ENCODE assay signal across 18 mouse cellular contexts in genomic region chr5:111162857-111163256, GRCm38 (mm10).
A peak's percentile ranks its signal among the peaks of the same experiment; 100 is the strongest.
DNase-seq lines count a peak whose midpoint lies in the region; ATAC-seq and TF ChIP-seq lines count a peak whose summit lies in the region.
"Had no signal": no experiment of that assay in that cellular context is flagged by ENCODE, and none has a peak within 500 bp of the region (broad histone marks: within the 10 kb centered on the region; RNA-seq: fewer than 3 reads in every experiment).

No protein-coding gene starts in this region.

- 71% methylated on average over 6 of the region's 6 CpGs for WGBS in forebrain, embryonic 11.5 days
- WGBS in forebrain, embryonic 16.5 days, result 66% methylated on average over 6 of the region's 6 CpGs
- 50% methylated on average over 6 of the region's 6 CpGs for WGBS in stomach, embryonic 14.5 days
- WGBS in stomach, postnatal 0 days, result 56% methylated on average over 6 of the region's 6 CpGs
- 54% methylated on average over 6 of the region's 6 CpGs for WGBS in midbrain, embryonic 13.5 days

- H3K36me3 ChIP-seq in forebrain, embryonic 11.5 days (ENCODE audit: control insufficient read depth, insufficient read depth, low read length), result no peaks in the 10 kb centered on the region
- no peaks in the 10 kb centered on the region for H3K36me3 ChIP-seq in forebrain, embryonic 16.5 days (ENCODE audit: control insufficient read depth, insufficient read depth)
- no peaks in the 10 kb centered on the region for H3K36me3 ChIP-seq in stomach, embryonic 14.5 days (ENCODE audit: control insufficient read depth, insufficient read depth, low read length)
- no peaks in the 10 kb centered on the region for H3K36me3 ChIP-seq in stomach, postnatal 0 days (ENCODE audit: control insufficient read depth, insufficient read depth, low read length)
- no peaks in the 10 kb centered on the region for H3K36me3 ChIP-seq in midbrain, embryonic 13.5 days
- H3K36me3 ChIP-seq: embryonic facial prominence, embryonic 15.5 days; G1E; intestine, embryonic 15.5 days had no signal

- H3K27ac ChIP-seq in forebrain, embryonic 11.5 days (ENCODE audit: low read depth, low read length), result 0 out of 2 replicates have a peak overlapping the region, but pooled peaks have one; percentile 53
- H3K27ac ChIP-seq in forebrain, embryonic 16.5 days (ENCODE audit: low read length), result no peak overlapping the region
- H3K27ac ChIP-seq in stomach, embryonic 14.5 days (ENCODE audit: low read length), result peak overlapping the region; percentile 10; the same call in 1 of the 2 replicates
- H3K27ac ChIP-seq in stomach, postnatal 0 days (replicated peaks), result no peak overlapping the region
- H3K27ac ChIP-seq in midbrain, embryonic 13.5 days, result peak overlapping the region; percentile 81
- H3K27ac ChIP-seq: embryonic facial prominence, embryonic 15.5 days; intestine, embryonic 15.5 days had no signal

- no peaks in the 10 kb centered on the region for H3K9me3 ChIP-seq in forebrain, embryonic 11.5 days (ENCODE audit: control insufficient read depth, low read length)
- H3K9me3 ChIP-seq in forebrain, embryonic 16.5 days (ENCODE audit: control insufficient read depth, low read length), result no peaks in the 10 kb centered on the region
- H3K9me3 ChIP-seq in stomach, embryonic 14.5 days (ENCODE audit: control insufficient read depth, low read depth, low read length), result no peaks in the 10 kb centered on the region
- no peaks in the 10 kb centered on the region for H3K9me3 ChIP-seq in stomach, postnatal 0 days (ENCODE audit: control insufficient read depth, low read length)
- H3K9me3 ChIP-seq in midbrain, embryonic 13.5 days, result no peaks in the 10 kb centered on the region
- H3K9me3 ChIP-seq: embryonic facial prominence, embryonic 15.5 days; G1E; intestine, embryonic 15.5 days; megakaryocyte, embryonic 14.5 days had no signal

- intact Hi-C loops in left cerebral cortex, postnatal 4 days (cut with DNase I), result no loop called here

- no peak for DNase-seq in forebrain, embryonic 11.5 days (ENCODE audit: low spot score)
- DNase-seq in stomach, postnatal 0 days (ENCODE audit: low spot score), result no peak
- DNase-seq in layer of hippocampus, postnatal 25 days (ENCODE audit: extremely low spot score in 1 of 2, low spot score in 1 of 2), result no peak
- DNase-seq in urinary bladder, adult 18-20 months (ENCODE audit: low spot score in 2 of 2), result no peak
- no peak for DNase-seq in left cerebral cortex, postnatal 4 days
- DNase-seq: cerebellum, postnatal 10 days; gastrocnemius, postnatal 10 days; kidney, postnatal 10 days; lung, postnatal 14 days; thymus, postnatal 36 days had no signal

- TF ChIP-seq CTCF in stomach, postnatal 0 days (IDR thresholded peaks at IDR 0.05; ENCODE audit: low read depth), result no peak

- no peaks in the 10 kb centered on the region for H3K27me3 ChIP-seq in forebrain, embryonic 11.5 days (ENCODE audit: control insufficient read depth, insufficient read depth, low read length)
- no peaks in the 10 kb centered on the region for H3K27me3 ChIP-seq in forebrain, embryonic 16.5 days (replicated peaks; ENCODE audit: control insufficient read depth, insufficient read depth, low read length)
- H3K27me3 ChIP-seq in stomach, embryonic 14.5 days (ENCODE audit: control insufficient read depth, insufficient read depth, low read length), result no peaks in the 10 kb centered on the region
- no peaks in the 10 kb centered on the region for H3K27me3 ChIP-seq in stomach, postnatal 0 days (ENCODE audit: control insufficient read depth, insufficient read depth, low read length)
- no peaks in the 10 kb centered on the region for H3K27me3 ChIP-seq in midbrain, embryonic 13.5 days
- H3K27me3 ChIP-seq: embryonic facial prominence, embryonic 15.5 days; intestine, embryonic 15.5 days had no signal

- H3K9ac ChIP-seq in forebrain, embryonic 11.5 days (ENCODE audit: low read length), result peak overlapping the region; percentile 5; the same call in 1 of the 2 replicates
- H3K9ac ChIP-seq in forebrain, embryonic 16.5 days (replicated peaks; ENCODE audit: low read depth, low read length), result no peak overlapping the region
- H3K9ac ChIP-seq in stomach, embryonic 14.5 days (replicated peaks; ENCODE audit: low read depth, low read length), result no peak overlapping the region
- no peak overlapping the region for H3K9ac ChIP-seq in stomach, postnatal 0 days (ENCODE audit: low read length)
- 0 out of 2 replicates have a peak overlapping the region, but pooled peaks have one; percentile 32 for H3K9ac ChIP-seq in midbrain, embryonic 13.5 days (replicated peaks)
- H3K9ac ChIP-seq: embryonic facial prominence, embryonic 15.5 days; intestine, embryonic 15.5 days had no signal

- no peak overlapping the region for H3K4me2 ChIP-seq in forebrain, embryonic 11.5 days (ENCODE audit: low read depth, low read length, severe bottlenecking)
- H3K4me2 ChIP-seq in forebrain, embryonic 16.5 days (ENCODE audit: low read length), result no peak overlapping the region
- no peak overlapping the region for H3K4me2 ChIP-seq in stomach, embryonic 14.5 days (replicated peaks; ENCODE audit: low read depth, low read length)
- H3K4me2 ChIP-seq in stomach, postnatal 0 days (replicated peaks; ENCODE audit: low read depth), result no peak overlapping the region
- 0 out of 2 replicates have a peak overlapping the region, but pooled peaks have one; percentile 33 for H3K4me2 ChIP-seq in midbrain, embryonic 13.5 days (replicated peaks)
- H3K4me2 ChIP-seq: embryonic facial prominence, embryonic 15.5 days; intestine, embryonic 15.5 days had no signal

- ATAC-seq in forebrain, embryonic 11.5 days (replicated peaks; ENCODE audit: low FRiP score), result no peak
- no peak for ATAC-seq in forebrain, embryonic 16.5 days
- ATAC-seq in stomach, embryonic 14.5 days (ENCODE audit: insufficient number of reproducible peaks, insufficient read depth, low FRiP score, low read depth), result no peak
- ATAC-seq in stomach, postnatal 0 days (ENCODE audit: low FRiP score, low TSS enrichment), result no peak
- ATAC-seq in midbrain, embryonic 13.5 days, result no peak
- ATAC-seq: CD4-positive, CD25-positive, alpha-beta regulatory T cell, adult 4 months; intestine, embryonic 15.5 days had no signal

- no peak for TF ChIP-seq EP300 in stomach, postnatal 0 days (optimal IDR thresholded peaks at IDR 0.05)

- no peak overlapping the region for H3K4me3 ChIP-seq in forebrain, embryonic 11.5 days (ENCODE audit: low read depth, low read length)
- no peak overlapping the region for H3K4me3 ChIP-seq in forebrain, embryonic 16.5 days (replicated peaks; ENCODE audit: low read length)
- no peak overlapping the region for H3K4me3 ChIP-seq in stomach, embryonic 14.5 days (ENCODE audit: low read depth, low read length)
- H3K4me3 ChIP-seq in stomach, postnatal 0 days (ENCODE audit: low read depth, low read length), result no peak overlapping the region
- no peak overlapping the region for H3K4me3 ChIP-seq in midbrain, embryonic 13.5 days (replicated peaks)
- H3K4me3 ChIP-seq: embryonic facial prominence, embryonic 15.5 days; intestine, embryonic 15.5 days; megakaryocyte, embryonic 14.5 days had no signal

- peaks cover 26% of the 10 kb centered on the region for H3K4me1 ChIP-seq in forebrain, embryonic 11.5 days (replicated peaks; ENCODE audit: control insufficient read depth, insufficient read depth, low read length)
- peaks cover 64% of the 10 kb centered on the region for H3K4me1 ChIP-seq in forebrain, embryonic 16.5 days (replicated peaks; ENCODE audit: control insufficient read depth, insufficient read depth, low read length)
- peaks cover 36% of the 10 kb centered on the region for H3K4me1 ChIP-seq in stomach, embryonic 14.5 days (ENCODE audit: control insufficient read depth, insufficient read depth, low read length)
- H3K4me1 ChIP-seq in stomach, postnatal 0 days (replicated peaks; ENCODE audit: control insufficient read depth, insufficient read depth), result no peaks in the 10 kb centered on the region
- peaks cover 76% of the 10 kb centered on the region for H3K4me1 ChIP-seq in midbrain, embryonic 13.5 days (replicated peaks)

Comparison
In these comparisons a context has a peak if more than half of its experiments do, and no peak if none do; other contexts are left out.
1. H3K27ac ChIP-seq: peak in forebrain, embryonic 11.5 days (single experiment), stomach, embryonic 14.5 days (single experiment) and midbrain, embryonic 13.5 days (single experiment); none in forebrain, embryonic 16.5 days (single experiment) and stomach, postnatal 0 days (single experiment).
2. H3K9ac ChIP-seq: peak in forebrain, embryonic 11.5 days (single experiment) and midbrain, embryonic 13.5 days (single experiment); none in forebrain, embryonic 16.5 days (single experiment), stomach, embryonic 14.5 days (single experiment) and stomach, postnatal 0 days (single experiment).